Mouse (Mus musculus) ovary, postnatal 10 days (tissue): ENCODE data around the gene Sgms1.
A peak's percentile ranks its signal among the peaks of the same experiment; 100 is the strongest.

ENCODE experiments used
- DNase-seq: peaks from one replicate; pipeline ENCODE4 v3.0.0; 2022; ENCODE audit warnings: low spot score

Gene Sgms1

DNA sequence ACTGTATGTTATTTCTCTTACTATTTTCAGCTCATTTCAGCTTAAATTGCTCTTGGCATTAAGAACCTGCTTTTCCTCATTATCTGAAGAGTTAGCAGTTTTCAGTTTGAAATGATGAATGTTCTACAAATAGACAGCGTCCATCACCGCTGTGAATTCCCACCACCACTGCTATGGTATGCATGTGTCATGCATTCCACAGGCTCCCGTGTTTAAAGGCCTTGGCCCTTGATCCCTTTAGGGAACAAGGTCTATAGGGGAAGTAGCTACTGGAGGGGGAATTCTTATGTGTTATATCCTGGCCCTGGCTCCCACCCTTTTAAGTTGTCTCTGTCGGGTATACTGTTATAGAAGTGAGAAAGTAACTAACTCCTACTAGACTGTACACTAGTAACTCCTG, 210.0 kb downstream of the Sgms1 start:
- DNase-seq = no peak

DNA sequence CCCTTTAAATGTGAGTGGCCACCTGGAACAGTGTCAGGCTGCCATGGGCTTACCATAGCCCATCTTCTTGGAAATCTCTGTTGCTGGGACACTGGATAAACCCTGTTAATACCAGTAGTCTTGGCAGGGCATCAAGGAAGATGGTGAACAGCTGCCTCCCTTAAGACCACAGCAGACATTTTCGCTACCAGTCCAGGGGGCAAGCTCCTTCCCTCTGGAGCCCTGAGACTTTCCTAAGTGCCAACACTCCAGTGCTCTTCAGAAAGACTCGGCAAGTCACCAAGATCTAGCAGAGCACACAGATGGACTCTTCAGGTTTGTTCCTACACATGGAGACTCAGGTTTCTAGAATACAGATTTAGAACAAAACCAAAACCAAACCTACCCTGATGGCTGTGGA, 211.4 kb downstream of the Sgms1 start:
- DNase-seq = no peak

DNA sequence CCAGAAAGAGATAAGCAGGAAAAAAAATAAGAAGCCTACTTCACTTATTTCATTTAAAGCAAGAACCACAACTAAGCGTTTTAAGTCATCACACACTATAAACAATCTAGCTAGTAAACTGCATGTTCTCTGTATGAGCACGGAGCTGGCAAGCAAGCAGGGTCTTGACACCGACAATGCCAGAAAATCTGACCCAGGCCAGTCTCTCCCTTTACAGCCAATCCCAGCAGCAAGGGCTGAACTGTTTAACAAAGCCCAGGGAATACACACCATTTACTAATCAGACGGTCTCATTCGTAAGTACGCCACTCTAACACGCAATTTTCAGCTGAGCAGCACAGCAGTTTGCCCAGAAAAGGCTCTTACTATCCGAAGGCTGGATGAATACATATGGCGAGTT, 213.1 kb downstream of the Sgms1 start:
- DNase-seq = no peak

DNA sequence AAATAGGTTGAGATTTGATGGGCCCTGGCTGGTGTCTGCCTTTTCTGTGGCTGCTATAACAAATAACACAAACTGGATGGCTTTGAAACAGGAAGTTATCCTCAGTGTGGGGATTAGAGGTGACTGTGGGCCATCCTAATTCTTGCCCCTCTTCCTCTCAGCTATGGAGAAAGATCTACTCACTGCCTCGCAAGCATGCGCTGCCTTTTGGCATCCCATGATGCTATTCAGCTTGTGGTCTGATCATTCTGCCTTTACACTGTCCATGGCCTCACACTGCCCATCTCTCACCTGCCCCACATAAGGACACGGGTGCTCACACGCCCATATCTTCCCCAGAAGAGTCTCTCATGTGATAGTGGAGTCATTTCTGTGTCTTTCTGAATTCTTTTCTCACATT, 213.5 kb downstream of the Sgms1 start:
- DNase-seq = no peak

DNA sequence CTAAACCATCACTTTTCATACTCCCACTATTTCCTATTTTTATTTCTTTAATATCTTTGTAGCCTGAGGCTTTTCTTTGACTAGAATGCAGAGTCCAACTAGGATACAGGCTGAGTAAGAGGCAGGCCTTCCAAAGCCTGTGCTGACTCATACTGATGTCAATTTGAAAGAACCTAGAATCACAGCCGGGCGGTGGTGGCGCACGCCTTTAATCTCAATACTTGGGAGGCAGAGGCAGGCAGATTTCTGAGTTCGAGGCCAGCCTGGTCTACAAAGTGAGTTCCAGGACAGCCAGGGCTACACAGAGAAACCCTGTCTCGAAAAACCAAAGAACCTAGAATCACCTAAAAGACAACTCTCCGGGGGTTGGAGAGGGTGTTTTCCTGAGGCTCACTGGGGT, 214.5 kb downstream of the Sgms1 start:
- no peak for DNase-seq

DNA sequence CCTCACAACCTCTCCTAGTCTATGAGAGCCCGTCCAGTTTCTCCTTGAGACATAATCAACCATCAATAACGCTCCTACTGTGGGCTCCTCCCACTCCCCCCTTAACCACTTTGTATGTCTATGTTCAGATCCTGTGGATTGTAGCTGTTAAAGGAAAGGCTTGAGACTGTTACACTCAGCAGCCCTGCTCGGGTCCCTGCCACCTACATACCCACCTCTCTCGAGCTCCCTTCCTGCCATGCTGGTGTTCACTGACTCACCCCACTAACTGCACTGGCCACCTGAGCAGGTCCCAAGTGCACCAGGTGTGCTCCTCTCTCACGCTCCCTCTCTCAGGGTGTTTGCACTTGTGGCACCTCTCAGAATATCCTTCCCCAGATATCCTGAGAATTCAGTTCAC, 215.0 kb downstream of the Sgms1 start:
- DNase-seq = no peak

DNA sequence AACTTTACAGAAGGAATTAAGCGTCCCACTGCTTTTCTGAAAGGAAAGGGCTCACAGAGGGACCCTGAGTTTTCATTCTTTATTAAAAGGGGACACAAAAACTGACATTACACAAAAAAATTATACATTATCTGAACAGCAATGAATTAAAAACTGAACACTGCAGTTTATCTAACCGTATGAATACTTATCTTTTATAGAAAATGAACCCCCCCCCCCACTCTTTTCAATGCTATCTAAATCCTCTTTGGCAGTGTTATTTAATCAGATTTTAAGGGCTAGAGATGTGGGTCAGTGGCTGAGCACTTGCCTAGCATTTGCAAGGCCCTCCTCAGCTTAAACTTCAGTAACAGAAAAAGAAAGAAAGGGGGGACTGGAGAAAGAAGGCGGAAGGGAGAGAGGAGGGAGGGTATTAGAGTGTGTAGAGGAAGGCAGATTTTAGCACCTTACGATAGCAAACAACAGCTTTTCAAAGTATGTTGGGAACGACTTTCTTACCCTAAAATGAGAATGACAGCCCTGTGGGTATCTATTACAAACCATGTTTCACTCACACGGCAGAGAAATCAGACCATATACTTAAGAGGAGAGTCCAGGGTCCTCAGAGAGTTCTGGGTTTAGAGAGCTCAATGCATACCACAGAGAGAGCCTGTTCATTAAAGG, 215.9 kb downstream of the Sgms1 start:
- DNase-seq = no peak

DNA sequence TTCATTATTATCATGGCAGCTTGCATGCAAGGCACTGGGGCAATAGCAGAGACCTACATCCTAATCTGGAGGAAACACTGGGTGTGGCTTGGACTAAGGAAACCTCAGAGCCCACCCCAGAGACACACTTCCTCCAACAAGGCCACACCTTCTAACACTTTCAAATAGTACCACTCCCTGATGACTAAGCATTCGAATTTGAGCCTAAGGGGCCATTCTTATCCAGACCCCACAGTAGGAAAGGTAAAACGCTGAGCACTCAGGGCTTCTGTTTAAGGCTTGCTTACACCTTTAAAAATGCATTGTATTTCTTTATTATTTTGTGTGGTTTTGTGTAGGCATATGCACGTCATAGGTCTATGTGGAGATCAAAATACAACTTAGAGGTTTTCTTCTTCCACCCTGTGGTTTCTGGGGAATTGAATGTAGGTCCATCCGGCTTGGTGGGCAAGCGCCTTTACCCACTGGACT, 217.0 kb downstream of the Sgms1 start:
- no peak for DNase-seq

DNA sequence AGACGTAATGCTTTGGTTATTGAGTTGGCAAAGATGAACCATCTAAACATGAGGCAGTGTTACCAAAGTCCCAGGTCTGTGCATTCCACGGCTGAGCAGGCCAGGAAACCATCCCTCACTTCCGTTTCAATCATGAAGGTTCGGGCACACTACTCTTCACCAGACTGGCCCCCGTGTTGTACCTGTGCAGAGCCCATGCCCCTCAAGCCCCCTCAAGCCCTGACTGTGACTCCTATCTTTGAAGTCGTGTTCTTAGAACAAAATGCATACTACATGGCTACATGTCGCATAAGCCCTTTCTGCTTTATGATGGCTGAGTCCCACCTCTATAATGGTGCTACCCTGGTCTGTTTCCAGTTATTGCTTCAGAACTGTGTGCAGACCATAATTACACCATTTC, 217.5 kb downstream of the Sgms1 start:
- no peak for DNase-seq

DNA sequence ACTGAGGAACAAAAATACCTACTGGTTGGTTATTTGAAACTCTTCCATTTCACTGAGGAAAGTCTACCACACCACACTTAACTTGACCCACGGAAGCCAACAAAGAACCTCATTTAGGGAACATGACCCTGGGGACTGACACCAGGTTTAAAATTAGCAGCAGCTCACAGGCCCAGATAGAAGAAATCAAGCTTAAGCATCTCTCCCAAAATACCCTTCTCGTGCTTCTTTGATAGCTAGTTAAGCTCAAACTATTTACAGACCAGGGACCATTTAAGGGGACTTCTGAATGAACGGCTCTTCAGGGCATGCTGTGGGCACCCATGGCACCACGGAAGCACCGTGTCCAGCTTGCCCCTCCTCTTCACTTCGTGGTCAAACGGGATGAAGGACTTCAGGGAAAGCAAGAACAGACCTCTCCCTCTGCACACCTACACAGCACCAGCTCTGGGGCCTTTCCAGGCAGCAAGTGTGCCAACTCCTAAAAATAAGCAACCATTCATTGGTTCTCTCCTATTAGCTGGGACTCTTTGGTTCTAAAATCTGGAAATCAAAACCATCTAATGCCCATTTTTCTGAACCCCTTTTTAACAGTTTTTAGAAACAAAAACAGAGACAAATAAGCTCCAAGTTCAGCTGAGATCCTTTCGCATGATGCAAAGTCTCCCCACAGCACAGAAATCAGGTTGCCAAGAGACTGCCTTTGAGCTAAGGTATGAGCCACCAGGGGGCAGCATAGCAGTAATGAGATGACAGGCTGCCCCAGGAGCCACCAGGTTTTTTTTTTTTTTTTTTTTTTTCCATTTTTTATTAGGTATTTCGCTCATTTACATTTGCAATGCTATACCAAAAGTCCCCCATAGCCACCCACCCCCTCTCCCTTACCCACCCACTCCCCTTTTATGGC, 219.6 kb downstream of the Sgms1 start:
- DNase-seq = peak; percentile 26

DNA sequence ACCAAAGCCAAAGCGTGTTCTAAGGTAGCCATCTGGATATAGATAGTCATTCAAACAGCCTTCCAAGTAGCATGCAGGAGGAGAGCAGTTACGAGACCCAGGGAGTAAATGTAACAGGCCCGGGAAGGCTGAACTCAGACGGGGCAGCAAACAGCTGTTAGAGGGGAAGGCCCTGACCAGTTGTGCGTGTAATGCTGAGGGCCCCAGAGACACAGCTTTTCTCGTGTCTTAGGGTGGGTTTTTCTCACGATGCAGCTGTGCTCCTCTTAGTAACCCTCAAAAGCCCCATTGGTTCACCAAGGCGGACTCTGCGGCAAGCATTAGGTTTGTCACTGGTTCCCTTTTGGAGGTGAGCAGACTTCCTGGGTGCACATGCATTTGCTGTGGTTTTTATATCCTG, 221.5 kb downstream of the Sgms1 start:
- DNase-seq = no peak

DNA sequence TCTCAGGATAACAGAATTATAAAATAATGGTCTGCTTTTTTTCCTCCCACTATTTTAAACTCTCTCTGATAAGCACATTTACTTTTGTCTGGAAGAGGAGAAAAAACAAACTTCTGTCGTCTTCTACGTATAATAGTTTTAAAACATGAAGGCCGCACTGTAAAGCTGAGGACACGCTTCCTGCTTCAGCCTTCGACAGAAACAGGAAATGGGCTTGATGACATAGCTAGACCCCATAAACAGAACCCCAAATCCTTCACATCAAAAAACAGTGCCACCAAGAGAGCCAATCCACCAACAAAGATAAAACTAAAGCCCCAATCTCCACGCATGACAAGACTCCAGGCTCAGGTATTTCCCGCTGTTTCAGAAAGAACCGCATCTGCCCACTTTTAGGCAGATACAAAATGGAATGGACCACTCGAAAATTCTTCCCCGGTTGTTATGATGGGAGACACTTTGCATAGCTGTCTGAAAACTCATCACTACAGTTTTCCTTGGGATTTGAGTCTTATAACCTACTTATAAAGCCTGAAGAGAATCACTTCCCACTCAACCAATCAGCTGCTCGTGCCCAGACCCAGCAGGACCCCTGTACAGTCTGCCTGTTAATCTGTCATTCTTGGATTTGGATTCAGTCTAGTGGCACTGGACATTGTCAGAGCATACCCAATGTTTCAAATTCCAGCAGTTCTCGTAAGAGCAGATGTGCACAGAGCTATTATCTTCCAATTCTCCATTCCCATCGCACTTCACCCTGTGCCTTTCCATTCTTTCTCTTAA, 222.5 kb downstream of the Sgms1 start:
- no peak for DNase-seq

DNA sequence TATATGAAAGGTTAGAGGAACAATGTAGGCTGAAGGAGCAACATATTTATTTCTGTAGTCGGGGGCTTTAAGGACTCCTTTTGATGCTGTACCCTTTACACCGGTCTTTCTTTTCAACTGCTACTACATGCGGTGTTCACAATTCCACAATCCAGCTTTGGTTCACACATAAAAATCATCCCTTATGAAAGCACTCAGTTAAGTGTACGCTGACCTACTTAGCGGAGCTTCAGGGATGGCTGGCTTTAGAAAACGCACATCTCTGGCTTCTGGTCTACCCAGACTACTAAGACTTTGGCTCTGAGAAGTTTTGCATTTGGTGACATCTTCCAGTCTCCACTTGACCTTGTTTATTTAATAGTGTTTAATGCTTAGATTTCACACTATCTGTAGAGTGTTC, 223.8 kb downstream of the Sgms1 start:
- no peak for DNase-seq

DNA sequence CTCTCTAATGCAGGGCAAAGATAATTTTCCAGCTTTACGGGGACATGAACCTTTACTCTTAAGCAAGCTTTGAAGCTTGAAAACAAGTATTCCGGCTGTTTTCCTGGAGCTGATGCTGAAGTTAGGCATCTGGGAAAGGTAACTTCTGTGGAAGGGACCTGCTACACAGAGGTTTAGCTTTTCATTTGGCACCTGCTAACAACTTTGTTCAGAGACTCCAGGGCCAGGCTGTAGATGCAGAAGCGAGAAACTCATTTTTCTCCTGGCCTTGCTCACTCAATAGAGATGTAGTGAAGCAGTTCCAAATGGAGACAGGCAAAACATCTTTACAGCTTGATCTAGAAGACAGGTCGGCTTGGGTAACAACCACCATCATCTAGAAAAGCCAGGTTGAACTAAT, 225.4 kb downstream of the Sgms1 start:
- no peak for DNase-seq

DNA sequence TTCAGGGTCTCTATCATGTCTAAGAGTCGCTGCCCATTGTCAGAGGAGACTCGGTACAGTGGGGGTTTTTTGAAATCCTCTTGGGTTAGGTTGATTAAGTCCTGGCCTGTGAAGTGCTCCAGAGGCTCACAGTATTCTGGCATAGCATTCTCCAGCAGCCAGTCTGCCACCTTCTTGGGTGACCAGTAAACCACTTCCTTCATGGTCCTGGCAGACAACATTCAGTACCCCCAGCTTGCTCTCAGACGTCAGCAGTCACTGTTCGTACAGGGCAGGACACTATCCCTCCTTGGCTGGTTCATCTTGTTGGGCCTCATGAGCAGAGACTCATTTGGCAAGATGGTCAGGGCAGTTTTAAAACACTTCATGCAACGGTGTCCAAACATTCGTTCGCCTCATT, 229.6 kb downstream of the Sgms1 start:
- no peak for DNase-seq

DNA sequence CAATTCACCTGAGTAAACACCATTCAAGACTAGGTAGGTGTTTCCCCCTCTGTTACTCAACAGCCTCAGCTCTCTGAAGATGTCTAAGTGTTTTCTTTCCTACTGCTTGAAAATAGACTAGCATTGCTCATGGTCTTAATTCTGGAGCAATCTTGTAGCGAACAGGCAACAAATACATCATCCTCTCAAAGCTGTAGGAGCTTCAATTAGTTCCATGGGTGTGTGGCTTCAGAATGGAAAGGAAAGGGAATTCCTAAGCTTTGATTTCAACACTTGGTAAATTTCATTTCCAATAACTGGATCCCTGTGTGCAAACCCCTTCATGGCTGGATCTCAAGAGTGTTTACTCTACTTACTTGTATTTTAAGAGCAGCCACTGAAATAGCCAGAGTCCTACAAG, 230.3 kb downstream of the Sgms1 start:
- DNase-seq = no peak

DNA sequence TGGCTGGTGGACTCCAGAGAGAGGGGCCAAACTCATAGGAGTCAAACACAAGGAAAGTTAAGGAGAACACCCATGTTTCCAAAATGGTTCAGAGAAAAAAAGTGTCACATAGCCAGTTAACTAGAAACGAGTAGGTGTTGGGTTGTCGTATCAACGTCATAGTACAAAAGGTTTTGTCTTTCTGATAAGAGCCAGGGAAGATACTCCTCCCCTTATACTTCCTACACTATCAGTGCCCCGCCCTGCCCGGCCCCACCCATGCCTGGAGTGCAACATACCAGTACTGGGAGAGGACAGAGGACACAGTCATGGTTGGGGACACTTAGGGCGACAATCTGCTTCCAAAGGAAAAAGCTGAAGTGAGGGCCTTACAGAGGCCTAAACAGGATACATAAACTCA, 232.5 kb downstream of the Sgms1 start:
- no peak for DNase-seq

DNA sequence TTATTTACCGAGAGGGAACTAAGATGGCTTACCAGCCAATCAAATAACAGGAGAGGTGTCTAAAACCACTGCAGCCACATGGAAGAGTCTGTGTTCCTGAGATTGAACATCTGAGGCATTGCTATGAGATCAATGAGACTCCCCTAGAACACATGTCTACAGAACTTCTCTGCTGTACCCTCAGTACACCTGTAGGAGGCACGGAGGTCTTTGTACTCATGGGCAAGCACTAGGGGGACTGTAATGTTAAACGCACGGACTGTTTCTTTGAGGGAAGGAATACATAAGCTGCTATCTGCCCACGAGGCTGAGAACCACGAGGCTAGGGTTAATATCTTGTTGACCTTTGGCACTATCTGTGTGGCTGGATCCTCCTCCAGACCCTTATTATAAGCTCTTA, 237.0 kb downstream of the Sgms1 start:
- DNase-seq = no peak

DNA sequence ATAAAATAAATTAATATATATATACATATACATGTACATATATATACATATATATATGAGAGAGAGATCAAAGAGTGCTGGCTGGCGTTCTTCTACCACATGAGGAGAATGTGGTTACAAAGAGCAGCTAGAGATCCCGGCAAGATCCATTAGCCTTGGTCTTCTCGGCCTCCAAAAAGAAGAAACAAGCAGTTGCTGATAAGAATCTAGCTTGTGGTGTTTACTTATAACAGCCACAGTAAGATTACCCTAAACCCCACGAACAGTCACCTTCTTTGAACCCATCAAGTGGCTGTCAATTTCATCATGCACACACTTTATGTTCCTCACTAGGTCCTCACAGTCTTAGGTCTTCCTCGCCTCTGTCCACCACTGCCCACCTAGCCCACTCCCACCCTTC, 240.8 kb downstream of the Sgms1 start:
- DNase-seq = no peak

DNA sequence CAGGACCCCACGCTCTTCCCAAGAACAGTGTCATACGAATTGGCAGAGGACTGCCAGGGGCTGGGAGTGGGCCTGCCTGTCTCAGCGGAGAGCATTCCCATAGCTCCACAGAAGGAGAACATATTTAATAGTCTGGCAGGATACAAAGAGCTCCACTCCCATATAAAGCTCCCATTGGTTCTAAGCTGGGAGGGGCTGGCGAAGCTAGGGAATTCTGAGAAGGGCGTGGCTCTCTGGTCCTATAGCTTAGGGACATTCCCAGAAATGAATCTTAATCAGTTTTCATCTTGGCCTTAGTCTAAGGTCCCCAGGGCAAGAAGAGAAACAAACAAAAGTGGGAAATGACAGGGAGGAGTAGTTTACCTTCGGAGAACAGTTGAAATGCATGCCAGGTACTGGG, 247.1 kb downstream of the Sgms1 start:
- DNase-seq = no peak

DNA sequence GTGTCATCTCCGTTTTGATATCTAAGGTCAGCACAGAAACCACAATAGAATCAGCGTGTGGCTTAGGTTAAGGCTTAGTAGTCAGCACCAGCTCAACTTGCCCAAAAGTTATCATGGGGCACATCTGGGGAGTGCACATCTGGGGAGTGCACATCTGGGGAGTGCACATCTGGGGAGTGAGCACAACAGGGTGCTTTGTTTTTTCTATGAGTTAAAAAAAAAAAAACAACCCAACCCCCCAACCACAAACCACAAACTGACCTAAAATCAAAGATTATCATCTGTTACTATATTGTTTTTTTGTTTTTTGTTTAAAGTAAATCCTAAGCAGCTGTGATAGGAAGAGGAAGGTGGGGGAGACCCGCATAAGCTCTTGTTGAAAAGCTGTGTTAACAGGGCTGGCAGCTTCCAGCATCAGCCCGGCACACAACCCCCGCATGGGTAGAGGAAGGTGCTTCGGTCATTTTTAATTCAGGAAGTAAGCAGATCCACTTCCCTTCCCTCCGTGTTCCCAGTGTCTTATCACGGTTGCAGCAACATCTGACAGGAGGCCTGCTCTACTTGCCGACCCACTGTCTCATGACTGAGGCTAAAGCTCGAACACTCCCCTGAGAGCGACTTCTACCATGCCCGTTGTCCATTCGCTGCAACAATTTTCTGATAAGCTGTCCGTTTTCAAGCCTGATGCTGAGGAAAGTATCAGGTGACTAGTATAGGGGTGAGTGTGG, 251.0 kb downstream of the Sgms1 start:
- no peak for DNase-seq

DNA sequence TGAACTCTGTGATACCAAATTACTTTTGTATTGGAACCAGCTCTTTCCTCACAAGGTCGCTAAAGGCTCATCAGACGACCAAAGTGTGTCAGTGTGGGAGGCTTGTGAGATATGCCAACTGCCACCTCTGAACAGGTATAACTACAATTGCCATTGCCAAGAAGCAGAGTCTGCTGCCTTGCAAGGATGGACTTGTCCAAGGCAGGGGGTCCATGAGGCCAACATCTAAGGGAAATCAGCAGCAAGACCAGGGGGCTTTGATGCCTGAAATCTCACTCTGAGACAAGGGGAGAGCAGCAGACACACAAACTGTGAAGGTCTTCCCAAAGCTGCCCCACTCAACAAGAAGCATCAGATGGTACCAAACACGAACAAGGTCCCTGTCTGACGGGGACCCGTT, 251.6 kb downstream of the Sgms1 start:
- DNase-seq = no peak
